Mouse (Mus musculus) cortical plate, adult 2 months (tissue): Measurements from ENCODE around the gene Ccdc149.

Source experiments
- CTCF ChIP-seq: fragments of 200-500 bp; IDR thresholded peaks from 2 replicates; pipeline ENCODE4 v1.5.1; 2011; ENCODE audit warnings: mild to moderate bottlenecking, control low read depth, low read length; ENCODE audit not compliant: insufficient read depth; ENCODE audit errors: extremely low read depth
- POLR2A ChIP-seq: fragments of 200-500 bp; IDR thresholded peaks from 2 replicates; pipeline ENCODE4 v1.6.1; 2011; ENCODE audit warnings: mild to moderate bottlenecking, low read length, control low read depth; ENCODE audit not compliant: insufficient read depth; ENCODE audit errors: extremely low read depth

- TF ChIP-seq CTCF (no peak), POLR2A (no peak)
Observed at GRCm38 (mm10) chr5:52425819-52426218, 45.5 kb downstream of the Ccdc149 start.
